Mouse (Mus musculus) testis, postnatal 14 days (tissue): ENCODE measurements at regions not wholly inside any gene's neighbourhood (a gene's known extent, or its start where the extent isn't known, plus 50 kb on each side); places are given as distances from the start of the nearest gene placed in this dataset.
A peak's percentile ranks its signal among the peaks of the same experiment; 100 is the strongest.
"Not testable (repeated sequence)": the region's sequence is repeated elsewhere in the genome, so short reads cannot be mapped to it uniquely, and the experiment has no call there.

Experiments used
- DNase-seq: peaks from one replicate; pipeline ENCODE4 v3.0.0; 2021; ENCODE audit warnings: low spot score

DNA sequence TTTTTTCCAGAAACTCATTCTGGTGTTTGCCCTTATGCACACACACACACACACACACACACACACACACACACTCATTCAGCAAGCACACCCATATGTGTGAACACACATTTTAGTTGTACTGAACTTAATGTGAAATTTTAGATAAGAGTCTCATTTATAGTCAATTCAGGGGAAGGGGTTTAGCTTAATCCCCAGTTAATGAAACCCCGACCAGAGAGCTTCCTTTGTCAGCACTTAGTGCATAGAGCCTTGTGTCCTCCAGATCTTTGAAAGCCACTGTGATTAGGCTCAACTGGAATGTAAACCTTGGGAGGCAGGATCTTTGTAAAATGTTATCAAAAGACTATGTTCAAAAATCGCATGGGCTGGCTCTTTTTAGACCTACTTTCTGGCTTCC is 53.4 kb downstream of the Rps12 start:
- DNase-seq: no peak

DNA sequence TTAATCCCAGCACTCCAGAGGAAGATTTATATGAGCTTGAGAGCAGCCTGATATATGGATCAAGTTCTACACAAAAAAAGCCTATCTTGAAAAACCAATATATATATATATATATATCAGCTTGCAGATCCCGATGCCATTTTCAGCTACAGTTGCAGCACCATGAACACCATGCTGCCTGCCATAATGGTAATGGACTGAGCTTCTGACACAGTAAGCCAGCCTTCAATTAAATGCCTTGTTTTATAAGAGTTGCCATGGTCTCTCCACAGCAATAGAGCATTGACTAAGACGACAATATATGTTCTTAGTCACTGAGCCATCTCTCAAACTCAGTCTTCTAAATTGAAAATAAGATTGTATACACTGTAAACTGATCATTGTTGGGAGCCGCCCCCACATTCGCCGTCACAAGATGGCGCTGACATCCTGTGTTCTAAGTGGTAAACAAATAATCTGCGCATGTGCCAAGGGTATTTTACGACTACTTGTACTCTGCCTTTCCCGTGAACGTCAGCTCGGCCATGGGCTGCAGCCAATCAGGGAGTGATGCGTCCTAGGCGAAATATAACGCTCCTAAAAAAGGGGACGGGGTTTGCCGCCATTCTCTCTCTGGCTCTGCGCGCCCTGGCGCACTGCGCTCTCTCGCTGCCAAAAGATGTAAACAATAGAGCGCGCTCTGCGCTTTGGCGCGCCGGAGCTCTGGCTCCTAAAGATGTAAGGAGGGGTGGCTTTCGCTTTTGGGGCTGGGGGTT is 60.9 kb downstream of the Rps12 start:
- not testable (repeated sequence) for DNase-seq

DNA sequence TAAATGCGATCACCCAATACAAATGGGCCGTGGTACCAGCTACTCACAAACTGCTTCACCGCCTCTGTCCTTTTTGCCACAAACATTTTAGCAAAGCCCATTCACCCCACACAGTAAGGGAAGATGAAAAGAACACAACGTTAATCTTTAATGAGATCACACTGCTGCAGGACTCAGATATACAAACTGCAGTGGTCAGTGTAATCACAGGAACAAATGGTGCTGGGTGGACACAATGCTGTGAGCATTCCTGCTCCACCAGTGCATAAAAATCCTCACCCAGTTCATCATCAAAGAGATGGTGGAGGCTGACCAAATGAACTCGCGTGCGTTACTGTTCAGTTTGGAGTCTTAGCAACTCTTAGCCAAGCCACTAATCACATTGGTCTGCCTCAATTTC is 69.0 kb downstream of the Rps12 start:
- DNase-seq: no peak

DNA sequence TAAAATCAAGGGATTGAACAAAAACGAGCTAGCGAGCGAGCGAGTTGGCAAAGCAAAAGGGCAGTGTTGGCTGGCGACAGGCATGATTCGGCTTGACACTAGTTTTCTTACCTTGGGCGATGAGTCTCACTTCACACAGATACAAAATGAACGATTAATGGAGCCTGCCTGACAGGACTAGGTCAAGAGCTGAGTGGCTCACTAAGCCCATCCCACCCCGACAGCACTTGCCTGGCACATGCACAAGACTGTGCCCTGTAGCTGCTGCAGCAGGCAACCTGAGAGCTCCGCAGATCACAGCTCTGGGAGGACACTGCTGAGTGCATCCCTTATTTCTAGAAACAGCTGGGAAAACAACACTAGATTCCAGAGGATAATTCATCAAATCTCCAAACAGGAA is 71.6 kb downstream of the Rps12 start:
- DNase-seq: no peak

DNA sequence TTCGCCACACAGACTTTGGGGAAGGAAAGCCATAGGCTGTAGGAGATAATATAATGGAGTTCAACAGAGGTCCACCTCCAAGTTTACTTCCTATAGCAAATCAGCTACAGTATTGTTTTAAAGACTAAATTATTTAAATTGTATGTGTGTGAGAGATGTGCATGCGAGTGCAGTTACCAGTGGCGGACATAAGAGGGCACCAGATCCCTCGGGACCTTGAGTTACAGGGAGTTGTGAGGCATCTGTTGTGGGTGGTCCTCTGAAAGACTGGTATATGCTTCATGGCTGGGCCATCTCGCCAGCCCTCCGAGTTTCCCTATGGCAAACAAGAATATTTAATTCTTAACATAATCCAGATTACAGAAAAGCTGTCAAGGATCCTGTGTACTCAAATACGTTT is 72.0 kb downstream of the Rps12 start:
- DNase-seq: no peak

DNA sequence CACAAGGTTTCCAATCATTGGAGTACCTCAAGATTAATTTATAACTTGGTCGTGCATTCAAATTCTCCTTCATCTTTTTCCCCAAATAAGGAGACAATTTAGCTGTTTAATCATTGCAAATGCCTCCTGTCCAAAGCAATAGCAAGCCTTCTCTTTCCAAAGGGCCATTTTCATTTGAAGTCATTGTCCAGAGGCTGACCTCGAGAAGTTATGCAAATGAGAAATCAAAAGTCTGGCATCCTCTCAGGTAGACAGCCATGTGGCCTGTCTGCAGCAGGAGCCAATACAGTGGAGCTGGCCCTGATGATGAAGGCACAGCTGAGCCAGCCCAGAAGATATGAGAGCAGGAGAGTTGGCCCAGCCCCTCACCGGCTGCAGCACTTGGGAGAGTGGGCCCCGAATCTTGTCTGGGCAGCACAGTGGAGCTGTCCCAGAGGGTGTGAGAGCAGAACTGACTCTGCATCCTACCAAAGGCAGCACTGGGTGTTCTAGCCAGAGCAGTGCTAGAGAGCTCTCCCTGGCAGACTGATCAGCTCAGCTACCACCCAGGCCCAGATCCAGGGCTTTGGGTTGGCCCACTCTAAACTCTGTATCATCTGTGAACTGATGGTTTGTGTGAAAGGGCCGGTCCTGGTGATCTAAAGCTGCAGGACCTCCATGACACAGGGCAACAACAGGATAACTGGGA is 74.2 kb downstream of the Rps12 start:
- DNase-seq: no peak

DNA sequence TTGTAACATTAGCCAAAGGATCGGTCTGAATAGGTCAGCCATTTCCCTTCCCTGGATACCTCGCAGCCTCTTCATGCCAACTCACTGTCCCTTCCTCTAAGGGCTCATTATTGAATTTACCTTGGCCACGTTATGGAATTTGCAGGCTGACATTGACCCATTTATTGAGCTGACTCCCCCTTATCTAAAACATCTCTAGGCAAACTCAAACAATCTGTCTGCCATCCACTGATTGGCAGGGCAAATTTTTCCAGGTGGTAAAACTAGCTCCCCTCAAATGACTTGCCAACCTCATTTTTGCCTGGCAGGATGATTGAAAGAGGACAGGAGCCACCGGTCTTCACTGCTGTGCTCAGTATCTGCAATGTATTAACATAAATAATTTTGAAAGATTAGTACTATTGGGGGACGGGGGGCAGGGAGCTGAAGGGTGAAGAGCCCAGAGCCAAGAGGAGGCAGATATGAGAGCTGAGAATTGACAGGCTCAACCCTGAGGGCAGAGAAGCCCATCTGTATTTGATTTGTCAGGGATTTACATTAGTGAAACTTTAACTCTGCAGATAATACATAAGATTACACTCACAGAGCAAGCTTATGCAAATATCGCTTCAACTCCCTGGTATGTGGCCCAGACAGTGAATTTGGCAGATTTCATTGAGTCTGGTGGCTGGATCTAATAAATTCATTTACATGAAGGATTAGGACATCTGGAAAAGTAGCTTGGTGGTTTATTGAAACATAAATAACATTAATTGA is 75.5 kb downstream of the Rps12 start:
- no peak for DNase-seq

DNA sequence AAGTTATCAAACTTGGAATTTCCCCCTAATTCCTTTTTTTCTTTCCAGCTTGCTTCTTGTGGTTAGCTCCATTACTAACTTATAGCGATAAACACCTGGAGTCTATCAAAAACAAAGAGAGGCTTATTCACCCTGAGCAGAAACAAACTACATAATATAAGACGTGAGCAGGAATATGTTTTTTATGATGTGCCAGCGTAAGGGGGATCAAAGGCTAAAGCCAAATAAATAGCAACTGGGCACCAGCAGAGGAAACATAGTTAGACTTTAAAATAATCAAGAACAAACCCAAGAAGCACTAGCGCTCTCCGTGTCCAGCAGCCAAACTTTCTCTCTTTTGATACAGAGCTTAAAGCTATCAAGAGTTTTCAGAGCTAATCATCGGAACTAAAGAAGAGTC is 76.1 kb downstream of the Rps12 start:
- DNase-seq: no peak

DNA sequence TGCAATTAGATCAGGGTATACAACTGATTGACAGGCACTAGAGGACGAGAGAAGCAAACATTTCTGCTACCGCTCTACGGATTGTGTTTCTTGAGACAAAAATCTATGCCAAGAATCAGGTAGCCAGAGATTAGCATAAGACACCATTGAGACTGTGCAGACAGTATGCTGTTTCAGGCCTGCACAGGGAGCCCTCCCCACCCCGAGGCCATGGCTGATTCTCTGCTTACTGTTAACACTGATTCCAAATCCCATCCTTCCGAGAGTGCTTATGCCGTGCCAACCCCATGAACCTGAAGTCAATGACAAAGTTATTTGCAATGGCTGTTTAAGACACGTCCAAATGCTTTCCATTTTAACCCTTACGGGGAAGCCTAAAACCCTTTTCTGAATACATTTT is 78.8 kb downstream of the Rps12 start:
- no peak for DNase-seq

DNA sequence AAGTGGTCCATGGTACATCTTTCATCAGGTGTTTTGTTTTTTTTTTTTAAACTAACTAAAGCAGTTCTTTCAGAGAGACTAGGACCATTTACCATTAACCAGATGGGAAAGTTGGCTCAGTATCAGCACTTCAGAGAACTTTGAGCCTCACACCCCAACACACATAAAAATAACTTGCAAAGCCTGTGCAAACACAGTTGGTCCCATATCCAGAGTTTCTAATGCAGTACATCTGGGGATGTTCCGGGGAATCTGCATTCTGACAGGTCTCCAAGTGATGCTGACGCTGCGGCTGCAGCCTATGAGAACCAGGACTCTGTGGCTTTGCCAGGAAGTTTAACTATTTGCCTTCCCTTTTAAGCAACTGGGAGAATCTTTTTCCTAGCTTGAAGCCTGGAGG is 79.9 kb downstream of the Rps12 start:
- no peak for DNase-seq

DNA sequence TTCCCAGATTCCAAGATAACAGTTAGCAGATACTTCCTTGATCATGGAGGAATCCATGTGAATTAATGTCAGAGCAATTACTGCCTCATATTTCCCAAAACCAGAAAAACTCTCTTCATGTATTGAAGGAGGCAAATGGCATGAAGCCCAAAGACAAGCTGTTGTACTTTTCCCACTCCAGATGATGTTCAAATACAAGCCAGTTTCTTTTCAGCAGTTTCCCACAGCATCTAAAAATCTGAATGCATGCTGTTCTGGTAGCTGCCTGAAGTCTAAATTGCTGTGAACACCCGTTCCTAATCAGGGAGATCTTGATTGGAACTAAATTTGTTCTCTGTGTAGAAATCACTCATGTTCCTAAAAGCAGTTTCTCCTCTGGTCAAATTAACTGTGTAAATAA is 83.0 kb downstream of the Rps12 start:
- no peak for DNase-seq

DNA sequence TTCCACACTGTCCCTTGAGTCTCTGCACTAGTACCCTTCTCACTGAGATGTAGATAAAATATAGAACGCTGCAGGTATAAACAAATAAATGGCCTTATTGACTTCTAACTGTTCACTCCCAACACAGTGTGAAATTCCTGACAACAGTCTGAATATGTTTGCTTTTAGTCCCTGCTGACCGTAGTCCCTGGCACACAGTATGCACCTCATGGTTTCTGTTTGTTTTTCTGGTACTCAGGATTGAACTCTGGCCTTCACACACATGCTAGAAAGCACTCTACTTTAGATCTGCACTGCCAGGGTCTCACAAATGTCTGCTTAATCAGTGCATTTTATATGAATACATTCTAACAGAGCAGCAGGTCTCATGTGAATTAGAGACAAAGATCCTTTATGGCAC is 95.8 kb downstream of the Rps12 start:
- no peak for DNase-seq

DNA sequence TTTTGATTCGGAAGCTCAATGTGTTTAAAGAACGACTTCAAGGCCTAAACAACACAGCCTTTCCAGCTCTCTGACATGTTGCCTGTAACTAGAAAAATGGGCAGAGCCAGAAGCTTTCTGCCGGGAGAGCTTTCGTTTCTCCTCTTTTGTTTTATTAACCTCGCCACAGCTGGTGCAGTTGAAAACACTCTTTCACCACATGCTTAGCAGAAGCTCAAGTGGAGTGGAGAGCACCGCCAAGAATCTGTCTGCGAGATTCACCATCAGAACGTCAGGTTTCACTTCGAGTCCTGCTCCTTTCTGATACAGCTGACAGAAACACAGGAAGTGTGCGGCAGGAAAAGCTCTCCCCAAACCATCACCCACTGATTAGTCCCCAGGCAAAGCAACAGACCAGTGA is 100.1 kb downstream of the Rps12 start:
- no peak for DNase-seq

DNA sequence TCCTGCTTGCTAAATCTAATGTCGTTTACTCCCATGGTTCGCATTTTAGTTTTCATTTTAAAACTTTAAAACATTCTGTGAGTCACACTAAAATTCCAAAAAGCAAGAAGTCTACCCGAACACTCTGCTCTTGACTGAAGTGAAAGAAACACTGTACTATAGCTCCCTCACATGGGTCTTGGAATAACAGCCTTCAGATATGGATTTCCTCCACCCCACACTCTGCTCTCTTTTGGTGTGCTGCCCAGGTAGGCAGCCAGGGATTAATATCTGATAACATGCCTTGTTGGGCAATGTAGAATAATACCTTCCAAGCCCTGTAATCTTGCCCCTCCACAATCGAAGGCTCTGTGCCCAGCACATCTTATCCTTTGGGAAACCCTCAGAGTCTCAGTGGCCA is 104.0 kb downstream of the Rps12 start:
- no peak for DNase-seq

DNA sequence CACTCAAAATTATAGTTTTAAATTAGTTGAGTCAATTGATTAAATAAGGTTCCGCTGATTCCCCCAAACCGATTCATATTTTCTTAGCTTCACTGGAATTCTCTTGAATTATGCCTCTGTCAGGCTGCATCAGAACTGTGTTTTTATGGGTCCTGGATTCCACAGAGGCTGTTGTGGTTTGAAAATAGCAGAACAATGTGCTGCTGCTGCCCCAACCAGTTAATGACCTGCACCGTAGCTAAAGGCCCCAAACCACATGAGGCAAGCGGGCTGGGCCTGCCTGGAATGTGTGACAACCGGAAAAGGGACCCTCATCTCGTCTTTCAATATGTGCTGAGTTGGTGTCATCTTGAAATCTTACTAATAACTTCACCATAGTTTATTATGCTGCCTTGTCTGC is 111.2 kb downstream of the Rps12 start:
- DNase-seq: no peak

DNA sequence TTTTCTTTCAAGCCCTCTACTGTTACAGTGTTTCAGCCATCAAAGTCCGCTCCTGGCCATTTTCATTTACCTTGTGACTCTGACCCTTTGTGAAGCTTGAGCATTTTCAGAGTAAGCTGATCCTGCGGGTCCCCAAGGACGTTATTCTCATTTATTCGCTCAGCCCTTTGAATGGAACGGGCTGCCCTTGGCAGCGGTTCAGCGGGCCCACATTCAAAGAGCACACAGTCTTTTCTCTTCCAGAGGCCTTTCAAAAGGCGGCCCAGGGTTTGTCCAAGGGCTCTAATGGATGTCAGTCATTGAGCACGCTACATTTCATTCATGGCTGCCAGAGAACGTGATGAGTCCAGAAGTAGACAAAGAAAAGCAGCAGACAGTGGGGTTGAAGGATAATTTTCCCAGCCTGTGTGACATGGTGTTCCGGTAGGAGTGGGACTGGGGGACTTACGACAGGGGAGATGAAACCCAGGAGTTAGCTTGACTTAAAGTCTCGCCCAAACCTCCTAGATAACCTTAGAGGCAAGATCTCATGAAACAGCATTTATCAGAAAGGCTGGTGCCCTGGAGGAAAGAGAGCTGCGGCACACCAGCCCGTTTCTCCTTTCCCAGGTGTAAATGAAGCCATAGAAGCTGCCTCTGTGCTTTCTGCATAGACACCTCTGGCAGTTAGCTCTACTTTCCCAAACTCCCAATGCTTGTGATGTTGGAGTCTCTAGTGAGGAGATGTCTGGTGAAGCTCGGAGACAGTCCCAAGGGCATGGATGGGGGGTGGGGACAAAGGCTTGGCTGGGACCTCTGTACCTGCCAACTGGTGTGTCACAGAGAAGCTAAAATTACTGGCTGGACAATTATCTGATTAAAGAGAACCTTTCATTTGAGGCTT is 112.2 kb downstream of the Rps12 start:
- DNase-seq: no peak

DNA sequence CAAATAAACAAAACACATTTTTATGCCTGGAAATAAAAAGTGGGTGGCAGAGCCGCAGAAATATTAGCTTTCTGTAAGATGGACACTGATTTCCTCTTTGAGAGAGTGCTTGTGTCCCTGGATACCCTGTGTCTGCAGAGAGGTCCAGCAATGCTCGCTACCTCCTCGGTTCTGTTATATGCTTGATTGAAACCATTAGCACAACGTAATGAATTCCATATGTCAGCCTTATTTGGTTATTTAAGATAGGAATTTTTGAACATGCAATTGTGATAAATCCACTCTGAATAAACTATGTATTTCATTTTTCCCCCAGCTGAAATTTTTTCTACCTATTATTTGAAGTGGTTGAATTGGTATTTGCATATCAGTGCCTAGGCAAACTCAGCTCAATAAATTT is 114.8 kb downstream of the Rps12 start:
- no peak for DNase-seq

DNA sequence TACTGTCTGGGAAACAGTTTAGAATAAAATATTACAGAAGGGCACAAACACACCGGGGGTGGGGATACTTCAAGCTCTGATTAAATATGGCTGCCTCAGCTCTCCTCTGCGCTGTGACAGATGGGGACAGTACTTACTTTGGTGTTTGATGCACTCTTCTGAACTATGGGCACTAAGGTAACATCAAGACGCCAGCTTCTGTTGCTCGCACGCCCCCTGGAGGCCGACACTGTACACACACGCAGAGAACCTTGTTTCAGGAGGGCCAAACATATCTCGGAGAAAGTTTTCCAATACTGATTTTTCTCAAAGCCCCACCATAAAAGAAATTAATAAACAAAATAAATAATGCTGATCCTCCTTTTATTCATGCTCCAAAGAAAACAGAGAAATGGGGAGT is 115.6 kb downstream of the Rps12 start:
- DNase-seq: peak; percentile 24

DNA sequence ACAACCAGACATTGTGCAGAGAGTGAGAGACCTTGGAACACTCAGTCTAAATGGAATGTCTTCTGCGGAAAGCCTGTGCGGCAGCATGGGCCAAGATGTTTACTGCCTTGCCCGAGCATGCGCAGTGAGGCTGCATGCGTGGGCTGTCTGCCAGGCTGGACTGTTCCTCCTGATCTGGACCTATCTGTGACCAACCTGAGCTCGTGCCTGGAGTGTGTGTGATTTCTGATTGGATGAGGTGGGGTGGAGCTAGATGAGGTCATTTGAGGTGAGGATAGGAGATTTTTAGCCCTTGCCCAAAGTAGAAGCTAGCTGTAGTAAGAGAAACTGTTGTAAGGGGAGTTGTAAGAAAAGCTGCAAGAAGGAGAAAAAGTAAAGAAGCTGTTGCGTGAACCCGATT is 121.2 kb downstream of the Rps12 start:
- DNase-seq: not testable (repeated sequence)

DNA sequence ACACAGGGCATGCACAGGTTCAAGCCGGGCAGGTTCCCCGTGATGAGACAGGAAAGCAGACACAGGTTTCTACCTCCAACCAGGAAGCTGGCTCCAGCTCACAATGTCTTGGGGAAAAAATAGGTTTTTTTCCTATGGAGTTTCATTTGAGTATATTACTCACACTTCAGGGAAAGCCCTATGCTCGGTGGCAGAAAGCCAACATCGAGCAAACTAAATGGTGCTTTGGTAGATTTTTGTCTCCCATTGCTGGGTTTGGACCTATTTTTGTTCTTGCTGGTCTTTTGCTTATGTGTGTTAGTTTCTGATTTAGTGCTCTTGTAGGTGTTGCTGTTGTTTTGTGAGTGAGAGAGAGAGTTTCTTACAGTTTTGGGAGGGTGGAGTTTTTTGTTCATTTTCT is 160.9 kb downstream of the Rps12 start:
- DNase-seq: no peak

DNA sequence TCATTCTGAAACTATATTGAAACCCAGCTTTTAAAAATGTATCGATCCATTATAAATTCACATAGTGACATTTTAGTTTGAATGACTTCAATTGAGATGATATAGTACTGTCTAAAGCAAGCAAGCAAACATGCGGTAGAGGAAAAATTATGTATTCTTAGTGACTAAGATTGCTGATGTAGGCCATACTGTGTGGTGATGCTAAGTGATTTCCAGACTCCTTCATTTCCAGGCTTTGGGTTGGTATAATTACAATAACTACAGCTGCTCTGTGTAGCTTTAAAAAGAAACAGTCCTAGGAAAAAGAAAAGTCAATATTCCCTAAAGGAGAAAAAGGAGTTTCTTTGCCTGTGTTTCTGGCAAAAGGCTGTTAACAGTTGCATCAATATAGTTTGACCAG is 175.0 kb downstream of the Rps12 start:
- DNase-seq: no peak

DNA sequence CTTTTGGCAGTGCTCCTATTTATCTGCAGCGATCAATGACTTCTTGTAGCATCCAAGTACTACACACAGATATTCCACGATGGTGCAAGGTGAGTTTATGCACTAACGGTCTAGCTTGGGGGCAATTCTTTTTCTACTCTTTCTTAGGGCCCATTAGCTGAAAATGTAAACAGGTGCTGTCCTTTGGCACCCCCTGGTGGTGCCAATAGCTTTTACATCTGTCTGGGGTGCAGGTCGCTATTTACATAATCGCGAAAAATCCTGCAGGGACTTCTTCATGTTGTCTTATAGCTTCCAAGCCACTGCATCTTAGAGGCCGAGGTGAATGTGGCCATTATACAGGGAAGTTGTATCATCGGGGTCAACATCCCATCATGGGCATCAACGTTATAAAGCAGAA is 175.9 kb downstream of the Rps12 start:
- no peak for DNase-seq
